Mouse (Mus musculus): ENCODE data around the gene Cd27. TPM values are rescaled to one million over a fixed set of nuclear protein-coding genes. Genes with fewer than 3 reads are reported as not detected.
A peak's percentile ranks its signal among the peaks of the same experiment; 100 is the strongest.

Gene Cd27
- total and polyA plus RNA-seq, 3 experiments: 0.87 TPM; not detected in 2

- Histone ChIP-seq H3K4me1 (ENCODE audit: insufficient read depth, low read depth, low read length) (peaks cover 44% of the 10 kb centered on the region), H3K9me3 (replicated peaks) (no peaks in the 10 kb centered on the region), H3K4me3 (ENCODE audit: low read depth, low read length) (no peak overlapping the region; the same call in 1 of the 2 replicates), H3K27me3 (ENCODE audit: insufficient read depth, low read length) (no peaks in the 10 kb centered on the region), H3K36me3 (replicated peaks) (peaks cover 30% of the 10 kb centered on the region)
- TF ChIP-seq GATA2 (IDR thresholded peaks at IDR 0.05; ENCODE audit: borderline replicate concordance, low read depth, low read length) (no peak), TAL1 (conservative IDR thresholded peaks at IDR 0.05; ENCODE audit: low read depth, low read length) (no peak), CTCF (IDR thresholded peaks at IDR 0.05; ENCODE audit: low read depth, low read length) (no peak), GATA1 (IDR thresholded peaks at IDR 0.05; ENCODE audit: borderline replicate concordance, low read length) (no peak), POLR2AphosphoS5 (IDR thresholded peaks at IDR 0.05; ENCODE audit: insufficient replicate concordance, low read depth, low read length) (no peak)
- DNase-seq (ENCODE audit: low spot score) (no peak), ATAC-seq (ENCODE audit: extremely low read depth, insufficient number of reproducible peaks, low FRiP score, poor library complexity, severe bottlenecking) (no peak)
These were observed 4.3 kb downstream of the Cd27 start for GRCm38 (mm10) chr6:125232516-125232915.

- H3K4me3 ChIP-seq (ENCODE audit: low read depth, low read length): peak overlapping the region; percentile 74
- TF ChIP-seq GATA2 (IDR thresholded peaks at IDR 0.05; ENCODE audit: borderline replicate concordance, low read depth, low read length) (no peak), CTCF (IDR thresholded peaks at IDR 0.05; ENCODE audit: low read depth, low read length) (no peak), TAL1 (conservative IDR thresholded peaks at IDR 0.05; ENCODE audit: low read depth, low read length) (no peak), GATA1 (IDR thresholded peaks at IDR 0.05; ENCODE audit: borderline replicate concordance, low read length) (no peak), POLR2AphosphoS5 (IDR thresholded peaks at IDR 0.05; ENCODE audit: insufficient replicate concordance, low read depth, low read length) (no peak)
- DNase-seq (ENCODE audit: low spot score) (no peak), ATAC-seq (ENCODE audit: extremely low read depth, insufficient number of reproducible peaks, low FRiP score, poor library complexity, severe bottlenecking) (peak; percentile 37; the same call in 1 of the 2 replicates)
- peaks cover 44% of the 10 kb centered on the region for H3K4me1 ChIP-seq (ENCODE audit: insufficient read depth, low read depth, low read length)
- no peaks in the 10 kb centered on the region for H3K9me3 ChIP-seq (replicated peaks)
- no peaks in the 10 kb centered on the region for H3K27me3 ChIP-seq (ENCODE audit: insufficient read depth, low read length)
- peaks cover 30% of the 10 kb centered on the region for H3K36me3 ChIP-seq (replicated peaks)
These were observed 4.8 kb downstream of the Cd27 start for GRCm38 (mm10) chr6:125232045-125232437.

- no peaks in the 10 kb centered on the region for H3K9me3 ChIP-seq (replicated peaks)
- TF ChIP-seq GATA1 (IDR thresholded peaks at IDR 0.05; ENCODE audit: borderline replicate concordance, low read length) (no peak), CTCF (IDR thresholded peaks at IDR 0.05; ENCODE audit: low read depth, low read length) (no peak), POLR2AphosphoS5 (IDR thresholded peaks at IDR 0.05; ENCODE audit: insufficient replicate concordance, low read depth, low read length) (no peak), TAL1 (conservative IDR thresholded peaks at IDR 0.05; ENCODE audit: low read depth, low read length) (no peak), GATA2 (IDR thresholded peaks at IDR 0.05; ENCODE audit: borderline replicate concordance, low read depth, low read length) (no peak)
- ATAC-seq (ENCODE audit: extremely low read depth, insufficient number of reproducible peaks, low FRiP score, poor library complexity, severe bottlenecking): peak; percentile 67
- no peaks in the 10 kb centered on the region for H3K27me3 ChIP-seq (ENCODE audit: insufficient read depth, low read length)
- peaks cover 44% of the 10 kb centered on the region for H3K4me1 ChIP-seq (ENCODE audit: insufficient read depth, low read depth, low read length)
- H3K4me3 ChIP-seq (ENCODE audit: low read depth, low read length): peak within 1 kb of the TSS; percentile 74
- DNase-seq (ENCODE audit: low spot score): peak; percentile 85
- H3K36me3 ChIP-seq (replicated peaks): peaks cover 36% of the 10 kb centered on the region
These were observed 5.4 kb downstream of the Cd27 start, which contains the start of gene Tapbpl for GRCm38 (mm10) chr6:125231117-125232044. TSS of gene Tapbpl (minus strand) at chr6:125231860.

- H3K9me3 ChIP-seq (replicated peaks): no peaks in the 10 kb centered on the region
- H3K4me3 ChIP-seq (ENCODE audit: low read depth, low read length): peak overlapping the region; percentile 45; the same call in 1 of the 2 replicates
- H3K36me3 ChIP-seq (replicated peaks): peaks cover 40% of the 10 kb centered on the region
- DNase-seq (ENCODE audit: low spot score) (no peak), ATAC-seq (ENCODE audit: extremely low read depth, insufficient number of reproducible peaks, low FRiP score, poor library complexity, severe bottlenecking) (no peak)
- H3K27me3 ChIP-seq (ENCODE audit: insufficient read depth, low read length): no peaks in the 10 kb centered on the region
- TF ChIP-seq GATA2 (IDR thresholded peaks at IDR 0.05; ENCODE audit: borderline replicate concordance, low read depth, low read length): no peak
- no peak for TF ChIP-seq POLR2AphosphoS5 (IDR thresholded peaks at IDR 0.05; ENCODE audit: insufficient replicate concordance, low read depth, low read length)
- TF ChIP-seq TAL1 (conservative IDR thresholded peaks at IDR 0.05; ENCODE audit: low read depth, low read length): no peak
- no peak for TF ChIP-seq GATA1 (IDR thresholded peaks at IDR 0.05; ENCODE audit: borderline replicate concordance, low read length)
- no peak for TF ChIP-seq CTCF (IDR thresholded peaks at IDR 0.05; ENCODE audit: low read depth, low read length)
- peaks cover 44% of the 10 kb centered on the region for H3K4me1 ChIP-seq (ENCODE audit: insufficient read depth, low read depth, low read length)
These were observed 6.2 kb downstream of the Cd27 start for GRCm38 (mm10) chr6:125230571-125230970.

GRCm38 (mm10) chr6:125225518-125226115, 11.2 kb downstream of the Cd27 start:
- Histone ChIP-seq H3K27me3 (ENCODE audit: insufficient read depth, low read length) (no peaks in the 10 kb centered on the region), H3K36me3 (replicated peaks) (peaks cover 75% of the 10 kb centered on the region), H3K4me1 (ENCODE audit: insufficient read depth, low read depth, low read length) (peaks cover 6% of the 10 kb centered on the region), H3K4me3 (ENCODE audit: low read depth, low read length) (no peak overlapping the region), H3K9me3 (replicated peaks) (no peaks in the 10 kb centered on the region)
- DNase-seq (ENCODE audit: low spot score) (no peak), ATAC-seq (ENCODE audit: extremely low read depth, insufficient number of reproducible peaks, low FRiP score, poor library complexity, severe bottlenecking) (peak; percentile 56)
- TF ChIP-seq GATA1 (IDR thresholded peaks at IDR 0.05; ENCODE audit: borderline replicate concordance, low read length) (no peak), CTCF (IDR thresholded peaks at IDR 0.05; ENCODE audit: low read depth, low read length) (peak; percentile 67)

GRCm38 (mm10) chr6:125222577-125222976, 14.2 kb downstream of the Cd27 start:
- H3K27me3 ChIP-seq (ENCODE audit: insufficient read depth, low read length): no peaks in the 10 kb centered on the region
- peaks cover 91% of the 10 kb centered on the region for H3K36me3 ChIP-seq (replicated peaks)
- peaks cover 11% of the 10 kb centered on the region for H3K4me1 ChIP-seq (ENCODE audit: insufficient read depth, low read depth, low read length)

More at GRCm38 (mm10) chr6:125222577-125222976, 14.2 kb downstream of the Cd27 start:
- TF ChIP-seq GATA2 (IDR thresholded peaks at IDR 0.05; ENCODE audit: borderline replicate concordance, low read depth, low read length): no peak
- TF ChIP-seq GATA1 (IDR thresholded peaks at IDR 0.05; ENCODE audit: borderline replicate concordance, low read length): no peak
- no peak for TF ChIP-seq TAL1 (conservative IDR thresholded peaks at IDR 0.05; ENCODE audit: low read depth, low read length)
- no peak for TF ChIP-seq POLR2AphosphoS5 (IDR thresholded peaks at IDR 0.05; ENCODE audit: insufficient replicate concordance, low read depth, low read length)
- no peak for TF ChIP-seq CTCF (IDR thresholded peaks at IDR 0.05; ENCODE audit: low read depth, low read length)
- H3K9me3 ChIP-seq (replicated peaks): no peaks in the 10 kb centered on the region
- DNase-seq (ENCODE audit: low spot score) (no peak), ATAC-seq (ENCODE audit: extremely low read depth, insufficient number of reproducible peaks, low FRiP score, poor library complexity, severe bottlenecking) (no peak)
- no peak overlapping the region for H3K4me3 ChIP-seq (ENCODE audit: low read depth, low read length)

All from G1E (cell line).